Mouse (Mus musculus): ENCODE data around the gene Vwa5b2.

DNA sequence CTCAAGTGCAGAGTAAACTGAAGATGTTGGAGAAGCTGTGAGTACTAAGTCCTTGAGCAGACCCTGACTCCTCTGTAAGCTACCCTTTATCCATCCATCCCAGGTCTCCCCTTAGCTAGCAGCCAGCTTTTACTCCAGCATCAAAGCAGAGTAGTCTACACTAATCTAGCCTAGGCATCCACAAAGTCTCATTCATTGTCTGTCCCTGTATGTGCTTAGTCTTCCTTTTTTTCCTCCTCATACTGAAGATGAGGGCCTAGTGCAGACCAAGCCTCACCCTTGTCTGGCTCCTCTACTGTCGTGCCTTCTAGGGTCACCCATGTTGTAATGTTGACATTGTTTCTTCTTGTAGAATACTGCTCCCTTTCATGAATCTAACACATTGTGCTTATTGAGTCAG, 36.7 kb upstream of the Vwa5b2 start:
- TF ChIP-seq GATA1 (IDR thresholded peaks at IDR 0.05; ENCODE audit: borderline replicate concordance, low read length) (no peak), FLI1 (IDR thresholded peaks at IDR 0.05; ENCODE audit: low read length) (no peak)
